Mouse (Mus musculus): ENCODE measurements at regions not wholly inside any gene's neighbourhood (a gene's known extent, or its start where the extent isn't known, plus 50 kb on each side); places are given as distances from the start of the nearest gene placed in this dataset.

DNA sequence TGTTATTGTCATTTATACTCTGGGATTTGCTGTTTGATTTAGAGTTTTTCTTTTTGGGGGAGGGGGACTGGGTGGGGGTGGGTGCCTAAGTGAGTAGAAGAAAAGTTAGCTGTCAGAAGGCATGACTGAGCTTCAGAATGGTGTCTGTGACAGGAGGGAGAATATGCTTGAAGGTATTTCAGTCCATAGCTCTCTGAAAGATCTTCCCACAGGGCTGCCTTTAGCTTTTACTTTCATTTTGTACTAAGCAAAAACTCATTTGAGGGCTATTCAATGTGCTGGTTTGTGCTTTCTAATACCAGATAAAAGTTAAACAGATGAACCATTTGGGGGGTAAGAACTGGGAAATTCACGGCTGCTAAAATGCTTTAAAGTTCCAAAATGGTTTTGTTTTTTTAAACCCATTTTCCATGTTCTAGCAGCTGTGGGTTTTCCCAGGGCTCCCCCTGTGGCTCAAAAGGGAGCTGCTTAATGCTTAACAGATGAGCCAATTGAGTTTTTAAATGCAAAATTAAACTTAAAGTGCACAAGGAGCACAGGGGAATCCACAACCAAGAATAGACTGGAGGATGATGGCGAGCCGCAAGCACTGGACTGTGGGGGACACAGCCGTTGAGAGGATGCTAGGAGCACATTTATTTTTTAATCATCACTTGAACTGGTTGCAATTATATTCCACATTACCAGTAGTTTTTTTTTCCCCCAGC lies 538.5 kb upstream of the Zic4 start:
- no peak for ATAC-seq (ENCODE audit: insufficient number of reproducible peaks, low FRiP score, low TSS enrichment)

DNA sequence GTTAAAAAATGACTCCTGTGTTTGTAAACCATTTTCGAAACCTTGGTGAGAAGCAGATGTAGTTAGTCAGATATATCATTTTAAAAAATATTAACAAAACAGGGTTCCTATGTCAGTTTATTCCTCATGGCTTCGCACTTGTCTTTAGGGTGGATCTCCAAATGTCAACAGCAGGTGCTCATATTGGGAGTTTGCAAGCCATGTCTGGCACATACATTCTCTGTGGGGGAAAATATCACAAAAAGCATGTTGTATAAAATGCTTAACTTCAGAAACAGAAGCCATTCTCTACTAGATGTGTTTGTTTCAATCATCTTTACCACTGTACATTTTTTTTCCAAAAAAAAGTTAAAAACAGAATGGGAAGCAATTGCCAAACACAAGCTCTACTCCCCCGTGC lies 534.7 kb upstream of the Zic4 start:
- ATAC-seq (ENCODE audit: insufficient number of reproducible peaks, low FRiP score, low TSS enrichment): no peak

DNA sequence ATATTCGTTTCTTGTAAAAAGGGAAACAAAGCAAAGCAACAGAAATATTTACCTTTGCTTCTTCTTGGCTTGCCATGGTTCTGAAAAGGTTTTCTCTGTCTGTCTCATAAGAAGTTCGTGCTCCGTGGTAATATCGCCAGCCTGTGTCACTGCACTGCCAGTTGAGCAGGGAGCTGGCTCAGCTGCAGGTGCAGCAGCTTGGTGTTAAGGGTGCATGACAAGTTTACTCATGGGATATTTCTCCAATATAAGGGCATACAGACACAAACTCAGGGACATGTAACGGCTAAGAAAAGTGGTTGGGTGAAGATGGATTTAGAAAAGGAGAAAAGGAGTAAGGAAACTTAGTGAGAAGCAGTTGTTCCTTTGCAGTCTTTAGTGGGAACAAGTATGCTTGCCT lies 533.5 kb upstream of the Zic4 start:
- peak; percentile 78; the same call in 1 of the 2 replicates for ATAC-seq (ENCODE audit: insufficient number of reproducible peaks, low FRiP score, low TSS enrichment)

- no peak for ATAC-seq (ENCODE audit: insufficient number of reproducible peaks, low FRiP score, low TSS enrichment)
These were observed 531.5 kb upstream of the Zic4 start for GRCm38 (mm10) chr9:90830704-90831103.

DNA sequence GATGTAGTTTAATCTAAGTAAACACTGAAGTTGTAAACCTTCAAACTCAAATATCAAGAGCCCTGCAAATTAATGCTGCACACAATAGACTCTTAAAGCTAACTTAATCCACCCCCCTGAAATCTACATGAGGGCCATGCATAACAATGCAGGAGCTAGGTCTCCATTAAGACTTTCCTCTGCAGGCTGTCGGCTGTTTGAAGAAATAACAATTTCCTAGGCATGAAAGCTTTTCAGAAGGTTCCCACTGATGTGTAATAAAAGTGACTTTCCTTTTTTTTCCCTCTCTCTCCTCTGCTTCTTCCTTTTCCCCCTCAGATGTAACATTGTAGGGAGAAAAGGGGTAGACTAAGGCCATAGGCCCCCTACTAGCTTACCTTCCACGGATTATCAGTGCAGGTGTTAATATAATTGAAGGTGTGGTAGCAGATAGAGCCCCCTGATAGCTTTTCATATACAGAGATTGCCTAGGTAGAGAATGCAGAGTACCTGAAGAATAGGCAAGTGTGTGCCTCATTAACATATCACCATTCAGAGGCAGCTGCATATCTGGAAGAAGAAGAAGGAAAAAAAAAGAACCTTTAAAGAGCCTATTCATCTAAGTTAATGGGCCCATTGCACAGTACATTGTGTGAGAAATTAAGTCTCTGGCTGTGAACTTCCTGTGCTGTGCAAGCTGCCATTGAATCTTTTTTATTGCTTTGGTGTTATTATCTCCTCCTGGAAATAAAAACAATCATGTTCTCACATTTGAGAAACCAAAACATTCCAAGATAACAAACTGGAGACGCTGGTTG lies 528.3 kb upstream of the Zic4 start:
- no peak for ATAC-seq (ENCODE audit: insufficient number of reproducible peaks, low FRiP score, low TSS enrichment)

DNA sequence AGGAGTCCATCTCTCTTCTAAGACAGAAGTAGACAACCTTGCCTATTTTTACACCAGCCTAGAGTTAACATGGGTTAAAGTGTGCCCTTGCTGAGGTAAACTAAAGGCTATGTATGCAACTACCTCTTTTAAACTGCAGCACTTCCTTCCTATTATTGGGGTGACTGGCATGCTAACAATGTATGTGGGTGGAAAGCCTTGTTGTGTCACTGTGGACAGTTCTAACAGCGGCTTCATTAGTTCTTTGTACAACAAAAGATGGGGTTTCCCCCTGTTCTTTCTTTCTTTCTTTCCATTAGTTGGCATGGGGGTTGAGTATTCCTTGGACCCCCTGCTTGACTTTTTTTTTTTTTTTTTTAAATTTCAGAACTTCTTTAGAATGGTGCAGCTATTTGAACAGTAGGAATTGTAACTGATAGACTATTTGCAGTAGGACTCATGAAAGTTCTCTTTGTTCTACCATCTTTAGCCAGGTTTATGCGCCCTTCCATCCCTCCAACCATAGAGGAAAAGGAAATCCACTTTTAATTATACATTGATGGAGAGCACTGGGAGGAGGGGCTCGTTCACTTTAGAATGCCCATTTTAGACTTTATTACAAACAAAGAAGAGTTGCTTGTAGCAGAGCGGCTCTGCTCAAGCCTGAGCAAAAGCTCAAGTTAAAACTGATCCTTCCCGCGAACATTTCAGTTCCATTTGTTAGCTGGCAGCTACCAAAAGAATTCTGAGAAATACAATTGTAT lies 523.9 kb upstream of the Zic4 start:
- ATAC-seq (ENCODE audit: insufficient number of reproducible peaks, low FRiP score, low TSS enrichment): no peak

- no peak for ATAC-seq (ENCODE audit: insufficient number of reproducible peaks, low FRiP score, low TSS enrichment)
These were observed 511.2 kb upstream of the Zic4 start for GRCm38 (mm10) chr9:90851044-90851443.

DNA sequence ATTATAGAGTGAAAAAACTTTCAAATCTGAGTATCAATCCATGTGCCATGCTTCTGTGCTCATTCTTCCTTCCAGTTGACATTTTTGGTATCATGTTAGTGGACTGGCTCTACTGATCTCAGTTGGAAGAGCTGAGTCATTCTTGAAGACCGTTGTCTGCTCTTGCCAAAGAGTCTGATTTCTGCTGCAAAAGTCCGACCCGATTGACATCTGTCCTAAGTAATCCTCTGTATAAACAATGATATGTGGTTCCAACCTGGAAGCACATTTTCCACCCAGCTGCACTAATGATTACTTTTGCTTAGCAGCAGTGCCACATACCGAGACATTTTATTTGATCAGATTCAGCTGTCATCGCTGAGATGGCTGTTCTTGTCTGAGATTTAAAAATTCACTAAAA lies 490.6 kb upstream of the Zic4 start:
- no peak for ATAC-seq (ENCODE audit: insufficient number of reproducible peaks, low FRiP score, low TSS enrichment)

GRCm38 (mm10) chr9:90884467-90884866 lies 477.7 kb upstream of the Zic4 start:
- no peak for ATAC-seq (ENCODE audit: insufficient number of reproducible peaks, low FRiP score, low TSS enrichment)

DNA sequence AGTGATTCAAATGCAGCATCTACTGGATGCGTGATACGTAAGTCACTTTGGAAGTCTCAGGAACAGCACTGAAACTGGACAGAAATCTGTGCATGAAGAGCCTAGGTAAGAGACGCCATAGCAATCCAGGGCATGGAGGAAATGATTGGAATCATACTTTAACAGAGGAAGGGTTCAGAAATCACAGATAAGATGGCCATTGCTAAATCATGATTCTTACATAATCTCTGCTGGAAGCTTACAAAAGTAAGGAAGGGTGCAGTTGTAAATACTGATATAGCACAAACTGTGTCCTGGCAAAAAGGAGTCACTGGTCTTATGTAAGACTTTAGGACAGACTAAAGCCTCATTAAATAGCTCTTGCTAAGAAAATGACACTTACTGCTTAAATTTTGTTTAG lies 474.8 kb upstream of the Zic4 start:
- ATAC-seq (ENCODE audit: insufficient number of reproducible peaks, low FRiP score, low TSS enrichment): no peak

DNA sequence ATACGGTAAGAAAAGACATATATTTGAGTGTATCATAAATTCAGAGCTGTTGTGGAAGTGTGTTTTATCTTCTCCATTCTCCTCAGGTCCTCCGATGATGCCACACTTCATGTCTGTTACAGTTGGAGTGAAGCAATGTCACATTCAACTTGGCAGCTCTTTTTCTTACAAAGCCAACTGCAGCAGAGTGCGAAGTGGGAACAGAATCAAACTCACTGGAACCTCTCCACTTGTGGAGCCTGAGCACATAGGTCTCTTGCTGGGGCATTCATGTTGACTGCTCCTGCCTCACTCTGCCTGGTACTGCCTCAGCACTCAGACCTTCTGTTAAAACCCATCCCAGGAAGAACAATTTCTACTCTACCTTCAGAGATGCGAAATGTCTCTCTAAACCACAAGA lies 471.4 kb upstream of the Zic4 start:
- ATAC-seq (ENCODE audit: insufficient number of reproducible peaks, low FRiP score, low TSS enrichment): no peak

GRCm38 (mm10) chr9:90892816-90893215 lies 469.4 kb upstream of the Zic4 start:
- no peak for ATAC-seq (ENCODE audit: insufficient number of reproducible peaks, low FRiP score, low TSS enrichment)

DNA sequence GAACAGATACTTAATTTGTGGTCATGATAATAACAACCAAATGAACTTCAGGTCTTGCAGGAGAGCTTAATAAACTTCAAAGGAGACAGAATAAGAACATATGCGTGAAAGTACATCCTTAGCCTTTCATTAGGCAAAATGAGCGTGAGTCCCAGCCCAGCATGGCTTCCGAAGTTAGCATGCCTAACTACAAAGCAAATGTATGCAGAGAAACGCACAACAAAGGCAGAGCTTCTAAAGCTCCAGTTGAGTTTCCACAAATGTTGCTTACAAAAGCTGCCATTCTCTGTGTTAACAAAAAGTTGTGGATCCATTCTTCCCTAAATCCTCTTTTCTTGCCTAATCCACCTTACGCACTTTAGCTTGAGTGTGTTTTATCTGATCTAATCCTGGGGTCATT lies 458.7 kb upstream of the Zic4 start:
- no peak for ATAC-seq (ENCODE audit: insufficient number of reproducible peaks, low FRiP score, low TSS enrichment)

GRCm38 (mm10) chr9:90906106-90906505 lies 456.1 kb upstream of the Zic4 start:
- ATAC-seq (ENCODE audit: insufficient number of reproducible peaks, low FRiP score, low TSS enrichment): no peak

GRCm38 (mm10) chr9:90906684-90907083 lies 455.5 kb upstream of the Zic4 start:
- no peak for ATAC-seq (ENCODE audit: insufficient number of reproducible peaks, low FRiP score, low TSS enrichment)

DNA sequence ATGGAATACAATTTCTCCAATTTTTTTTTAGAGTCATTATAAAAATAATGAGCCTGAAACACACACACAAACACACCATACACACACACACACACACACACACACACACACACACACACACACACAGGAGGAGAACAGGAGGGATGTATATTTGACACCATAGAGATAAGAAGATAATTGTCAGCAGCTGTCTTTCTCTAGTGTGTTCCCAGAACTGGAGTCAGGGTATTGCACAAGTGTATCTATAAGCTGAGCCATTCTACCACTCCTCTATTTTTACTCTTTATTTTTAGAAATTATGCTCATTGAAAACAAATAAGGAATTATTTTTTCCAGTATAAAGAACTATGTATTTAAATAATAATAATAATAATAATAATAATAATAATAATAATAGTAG lies 407.6 kb upstream of the Zic4 start:
- ATAC-seq (ENCODE audit: insufficient number of reproducible peaks, low FRiP score, low TSS enrichment): no peak

DNA sequence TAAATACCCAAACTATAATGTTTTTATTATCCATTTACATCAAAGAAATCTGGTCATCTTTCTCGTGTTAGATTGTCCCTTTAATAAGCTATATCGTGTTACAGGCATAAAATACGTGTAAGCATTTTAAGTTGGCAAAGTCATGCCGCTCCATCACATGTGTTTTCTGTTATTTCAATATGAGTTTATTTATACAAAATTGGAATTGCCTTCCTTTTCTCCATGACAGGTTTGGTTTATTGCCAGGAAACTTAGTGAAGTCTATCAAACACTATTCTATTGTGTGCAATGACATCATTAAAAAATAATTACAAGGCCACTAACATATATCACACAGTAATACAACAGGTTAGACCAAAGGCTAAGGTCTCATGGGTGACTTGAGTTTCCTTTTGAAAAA lies 400.8 kb upstream of the Zic4 start:
- ATAC-seq (ENCODE audit: insufficient number of reproducible peaks, low FRiP score, low TSS enrichment): no peak

- no peak for ATAC-seq (ENCODE audit: insufficient number of reproducible peaks, low FRiP score, low TSS enrichment)
These were observed 398.2 kb upstream of the Zic4 start for GRCm38 (mm10) chr9:90964043-90964442.

DNA sequence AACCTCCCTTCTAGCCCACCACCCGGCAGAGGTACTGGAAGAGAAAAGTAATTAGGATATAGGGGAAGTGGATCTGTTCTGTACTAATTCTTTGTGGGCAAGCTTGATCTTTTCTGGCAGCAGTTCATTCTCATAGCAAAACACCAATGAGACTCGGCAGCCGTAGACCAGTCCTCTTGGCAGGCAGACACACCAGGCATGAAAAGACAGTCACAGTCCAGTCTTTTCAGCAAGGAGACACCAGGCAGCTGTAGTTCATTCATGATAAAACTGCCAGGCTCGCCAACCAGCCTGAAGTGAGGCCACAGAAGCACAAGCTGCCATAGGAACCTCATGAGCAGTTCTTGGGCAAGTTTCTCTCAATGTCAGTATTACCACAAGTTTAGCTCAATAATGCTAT lies 383.5 kb upstream of the Zic4 start:
- ATAC-seq (ENCODE audit: insufficient number of reproducible peaks, low FRiP score, low TSS enrichment): no peak

- ATAC-seq (ENCODE audit: insufficient number of reproducible peaks, low FRiP score, low TSS enrichment): no peak
These were observed 382.0 kb upstream of the Zic4 start for GRCm38 (mm10) chr9:90980023-90980802.

DNA sequence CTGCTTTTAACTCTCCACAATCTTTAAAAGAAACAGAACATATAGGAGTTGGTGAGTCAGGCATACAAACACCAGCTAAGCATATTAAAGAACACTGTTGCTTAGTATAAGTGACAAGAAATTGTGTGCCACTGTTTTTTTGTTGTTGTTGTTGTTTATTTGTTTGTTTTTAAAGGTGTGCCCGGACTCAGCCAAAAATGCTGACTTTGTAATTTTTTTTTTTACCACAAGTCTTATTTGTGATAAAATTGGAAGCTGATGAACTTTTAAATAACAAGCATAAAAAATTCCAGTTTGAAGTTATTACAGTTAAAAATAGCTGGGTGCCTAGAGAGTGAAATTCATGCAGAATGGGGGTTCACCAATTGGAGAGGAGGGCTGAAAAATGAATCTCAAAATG lies 363.0 kb upstream of the Zic4 start:
- no peak for ATAC-seq (ENCODE audit: insufficient number of reproducible peaks, low FRiP score, low TSS enrichment)

Data from cerebellum, adult (tissue).